In the genomic region with DNA sequence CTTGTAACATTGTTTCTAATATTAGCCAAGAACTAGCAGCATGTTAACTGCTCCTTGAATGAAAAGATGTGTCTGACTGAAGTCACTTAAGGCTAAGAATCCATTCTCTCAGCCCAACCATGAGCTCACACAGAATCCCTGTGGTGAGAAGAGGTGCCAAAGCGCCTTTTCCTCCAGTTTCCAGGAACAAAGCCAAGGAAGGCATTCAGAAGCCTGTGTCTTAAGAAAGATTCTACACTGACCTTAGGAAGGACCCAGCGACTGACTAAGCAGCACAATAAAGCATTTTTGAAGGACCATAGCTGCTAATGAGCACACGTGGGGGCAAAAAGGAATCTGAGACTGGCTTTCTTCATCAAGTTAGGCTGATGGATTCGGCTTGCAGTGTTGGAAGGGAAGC, we compare ENCODE assay signal across 8 mouse cellular contexts. TPM values are rescaled to one million over a fixed set of nuclear protein-coding genes. Genes with fewer than 3 reads are reported as not detected.
DNase-seq lines count a peak whose midpoint lies in the region; ATAC-seq and TF ChIP-seq lines count a peak whose summit lies in the region.

No protein-coding gene starts in this region.

- no peaks in the 10 kb centered on the region for H3K27me3 ChIP-seq in hindbrain, postnatal 0 days (ENCODE audit: insufficient read depth, low read length)
- no peaks in the 10 kb centered on the region for H3K27me3 ChIP-seq in hindbrain, embryonic 11.5 days (ENCODE audit: control insufficient read depth, insufficient read depth, low read length)
- no peaks in the 10 kb centered on the region for H3K27me3 ChIP-seq in heart, embryonic 13.5 days (replicated peaks)

- no peak overlapping the region for H3K4me3 ChIP-seq in hindbrain, postnatal 0 days (ENCODE audit: low read length)
- H3K4me3 ChIP-seq in hindbrain, embryonic 11.5 days (ENCODE audit: low read depth, low read length), result no peak overlapping the region
- no peak overlapping the region for H3K4me3 ChIP-seq in heart, embryonic 13.5 days

- H3K36me3 ChIP-seq in hindbrain, postnatal 0 days (ENCODE audit: insufficient read depth, low read length), result no peaks in the 10 kb centered on the region
- no peaks in the 10 kb centered on the region for H3K36me3 ChIP-seq in hindbrain, embryonic 11.5 days (ENCODE audit: control insufficient read depth, insufficient read depth, low read length)
- H3K36me3 ChIP-seq in heart, embryonic 13.5 days, result peaks cover 9% of the 10 kb centered on the region

- 35% methylated on average over 4 of the region's 4 CpGs for WGBS in hindbrain, postnatal 0 days
- 58% methylated on average over 4 of the region's 4 CpGs for WGBS in hindbrain, embryonic 11.5 days
- 56% methylated on average over 4 of the region's 4 CpGs for WGBS in heart, embryonic 13.5 days

- no peak overlapping the region for H3K9ac ChIP-seq in hindbrain, postnatal 0 days (replicated peaks; ENCODE audit: low read length)
- no peak overlapping the region for H3K9ac ChIP-seq in hindbrain, embryonic 11.5 days (ENCODE audit: low read depth, low read length)
- no peak overlapping the region for H3K9ac ChIP-seq in heart, embryonic 13.5 days

- peak overlapping the region; percentile 34; the same call in 1 of the 2 replicates for H3K27ac ChIP-seq in hindbrain, postnatal 0 days
- H3K27ac ChIP-seq in hindbrain, embryonic 11.5 days (ENCODE audit: low read depth, low read length), result no peak overlapping the region
- H3K27ac ChIP-seq in heart, embryonic 13.5 days (replicated peaks), result peak overlapping the region; percentile 92

- H3K4me2 ChIP-seq in hindbrain, postnatal 0 days (ENCODE audit: low read depth, low read length), result no peak overlapping the region
- H3K4me2 ChIP-seq in hindbrain, embryonic 11.5 days (replicated peaks; ENCODE audit: low read depth, low read length), result no peak overlapping the region
- no peak overlapping the region for H3K4me2 ChIP-seq in heart, embryonic 13.5 days

- TF ChIP-seq CTCF in hindbrain, postnatal 0 days (IDR thresholded peaks at IDR 0.05; ENCODE audit: low read depth), result no peak

- peaks cover 13% of the 10 kb centered on the region for H3K4me1 ChIP-seq in hindbrain, postnatal 0 days (ENCODE audit: insufficient read depth, low read length)
- no peaks in the 10 kb centered on the region for H3K4me1 ChIP-seq in hindbrain, embryonic 11.5 days (replicated peaks; ENCODE audit: control insufficient read depth, insufficient read depth, low read length)
- H3K4me1 ChIP-seq in heart, embryonic 13.5 days, result peaks cover 40% of the 10 kb centered on the region

- ATAC-seq in hindbrain, postnatal 0 days, result no peak
- ATAC-seq in hindbrain, embryonic 11.5 days (ENCODE audit: low FRiP score), result no peak
- ATAC-seq in heart, embryonic 13.5 days (ENCODE audit: extremely low read depth, insufficient number of reproducible peaks, low FRiP score, low TSS enrichment), result no peak

- peak; percentile 50 for DNase-seq in hindbrain, postnatal 0 days (ENCODE audit: low spot score)
- no peak for DNase-seq in hindbrain, embryonic 11.5 days (ENCODE audit: low spot score)
- DNase-seq in 3134 (ENCODE audit: extremely low read depth, insufficient read length, low spot score), result peak; percentile 63
- peak; percentile 89 for DNase-seq in adipocyte (ENCODE audit: low spot score)
- DNase-seq in thymus, postnatal 4 days, result no peak
- DNase-seq in ovary, postnatal 14 days (ENCODE audit: low spot score), result no peak
- no peak for DNase-seq in spleen, adult 12 weeks (ENCODE audit: low spot score)

- no peaks in the 10 kb centered on the region for H3K9me3 ChIP-seq in hindbrain, postnatal 0 days (ENCODE audit: low read length)
- H3K9me3 ChIP-seq in hindbrain, embryonic 11.5 days (ENCODE audit: control insufficient read depth, low read length), result no peaks in the 10 kb centered on the region
- H3K9me3 ChIP-seq in heart, embryonic 13.5 days, result no peaks in the 10 kb centered on the region

RNA-seq across cellular contexts. Expression of a gene that starts 1.0 kb away (rescaled TPM):
- 9.5 and 16.3 TPM in 2 replicates for total RNA-seq in hindbrain, postnatal 0 days (2014; rRNA removed)
- 17.8 and 20.2 TPM in 2 replicates for polyA plus RNA-seq in hindbrain, postnatal 0 days (2015; fragmentation: Nextera tagmentation; extraction: Ambion mirVana)
- 22.2 and 25.2 TPM in 2 replicates for polyA plus RNA-seq in hindbrain, embryonic 11.5 days (2014; fragmentation: Nextera tagmentation; extraction: Ambion mirVana)
- 18.5 and 18.8 TPM in 2 replicates for polyA plus RNA-seq in heart, embryonic 13.5 days (2015; fragmentation: Nextera tagmentation; extraction: Ambion mirVana)

Comparison
In these comparisons a context has a peak if more than half of its experiments do, and no peak if none do; other contexts are left out.
1. DNase-seq: peak in hindbrain, postnatal 0 days (single experiment), 3134 (single experiment) and adipocyte (single experiment); none in hindbrain, embryonic 11.5 days (single experiment), thymus, postnatal 4 days (single experiment), ovary, postnatal 14 days (single experiment) and spleen, adult 12 weeks (single experiment).